Mouse (Mus musculus) heart, postnatal 0 days (tissue): ENCODE measurements at regions not wholly inside any gene's neighbourhood (a gene's known extent, or its start where the extent isn't known, plus 50 kb on each side); places are given as distances from the start of the nearest gene placed in this dataset.

Experiments
- CTCF ChIP-seq: IDR thresholded peaks from 2 replicates; pipeline ENCODE4 v1.5.1; 2016; ENCODE audit warnings: antibody characterized with exemption, control low read depth, low read depth
- EP300 ChIP-seq: IDR thresholded peaks from 2 replicates; pipeline ENCODE4 v1.6.1; 2016; ENCODE audit warnings: antibody characterized with exemption, low read depth

- TF ChIP-seq CTCF, result no peak
- TF ChIP-seq EP300, result no peak
These were observed 281.0 kb upstream of the 4931429L15Rik start for GRCm38 (mm10) chr9:46600803-46601202.
